Mouse (Mus musculus) ovary, adult 2 months (tissue): ENCODE measurements around the gene Gpnmb. TPM values are rescaled to one million over a fixed set of nuclear protein-coding genes. Genes with fewer than 3 reads are reported as not detected.

ENCODE experiments used
- polyA plus RNA-seq: library from polyadenylated mRNA; depleted of rRNA; stranded (reverse); fragments of >200 nt; gene quantifications from 2 replicates; pipeline ENCODE4 v1.2.3, GENCODE M21; 2012; rRNA removed

The Gpnmb gene
- polyA plus RNA-seq, result 14.5 and 44.0 TPM in 2 replicates

GRCm38 (mm10) chr6:49036275-49037267 is at the start of gene Gpnmb:
Gene Gpnmb (plus strand): TSS chr6:49036546.

GRCm38 (mm10) chr6:49073304-49074116 is 37.2 kb downstream of the Gpnmb start, which contains the start of gene Malsu1:
Gene Malsu1 (plus strand): TSS chr6:49073795.

Other genes starting within 250 kb of the Gpnmb start
- gene Tmem176a, start 195.6 kb upstream of the Gpnmb start, polyA plus RNA-seq, result 183 and 196 TPM in 2 replicates
- gene Tmem176b, start 195.1 kb upstream of the Gpnmb start, polyA plus RNA-seq, result 431 and 645 TPM in 2 replicates
- 18.4 and 24.9 TPM in 2 replicates for gene Aoc1, start 163.7 kb upstream of the Gpnmb start, polyA plus RNA-seq
- gene 1600015I10Rik, start 106.7 kb upstream of the Gpnmb start, polyA plus RNA-seq, result not detected in 2 replicates
- gene Doxl2, start 61.6 kb upstream of the Gpnmb start, polyA plus RNA-seq, result not detected in 2 replicates
- not detected in 2 replicates for gene Svs1, start 49.7 kb upstream of the Gpnmb start, polyA plus RNA-seq
- 23.5 and 30.1 TPM in 2 replicates for gene Malsu1, start 37.2 kb downstream of the Gpnmb start, polyA plus RNA-seq
- gene Igf2bp3, start 178.4 kb downstream of the Gpnmb start, polyA plus RNA-seq, result 0.12 and 0.18 TPM in 2 replicates
- 39.2 and 43.8 TPM in 2 replicates for gene Tra2a, start 227.5 kb downstream of the Gpnmb start, polyA plus RNA-seq